Mouse (Mus musculus) limb, embryonic 12.5 days (tissue): Measurements from ENCODE around the gene Pgd. TPM values are rescaled to one million over a fixed set of nuclear protein-coding genes. Genes with fewer than 3 reads are reported as not detected.
"Not testable (repeated sequence)": the region's sequence is repeated elsewhere in the genome, so short reads cannot be mapped to it uniquely, and the experiment has no call there.

ENCODE experiments used
- ATAC-seq: fragments of 200-750 bp; cut with Nextera tagmentation; 2 replicates; pipeline ENCODE4 v1.8.0; 2017; ENCODE audit warnings: low read depth, moderate TSS enrichment; ENCODE audit not compliant: insufficient number of reproducible peaks, insufficient read depth, low FRiP score, low TSS enrichment
- H3K27ac ChIP-seq: fragments of 300-500 bp; sonication (generic); 2 replicates; pipeline ENCODE4 v1.5.1; 2016; ENCODE audit warnings: mild to moderate bottlenecking, moderate library complexity
- H3K27me3 ChIP-seq: fragments of 300-500 bp; sonication (generic); 2 replicates; pipeline ENCODE4 v1.6.1; 2016; ENCODE audit warnings: mild to moderate bottlenecking, moderate library complexity
- H3K36me3 ChIP-seq: fragments of 300-500 bp; sonication (generic); 2 replicates; pipeline ENCODE4 v1.6.1; 2016; ENCODE audit warnings: mild to moderate bottlenecking, moderate library complexity
- H3K4me1 ChIP-seq: fragments of 300-500 bp; sonication (generic); replicated peaks from 2 replicates; pipeline ENCODE4 v1.6.1; 2016
- H3K4me2 ChIP-seq: fragments of 300-500 bp; sonication (generic); 2 replicates; pipeline ENCODE4 v1.6.1; 2016; ENCODE audit warnings: mild to moderate bottlenecking, moderate library complexity
- H3K4me3 ChIP-seq: fragments of 300-500 bp; sonication (generic); replicated peaks from 2 replicates; pipeline ENCODE4 v1.5.1; 2016; ENCODE audit warnings: mild to moderate bottlenecking
- H3K9ac ChIP-seq: fragments of 300-500 bp; sonication (generic); replicated peaks from 2 replicates; pipeline ENCODE4 v1.6.1; 2016; ENCODE audit warnings: mild to moderate bottlenecking, moderate library complexity
- H3K9me3 ChIP-seq: fragments of 300-500 bp; sonication (generic); 2 replicates; pipeline ENCODE4 v1.6.1; 2016; ENCODE audit warnings: mild to moderate bottlenecking, moderate library complexity
- WGBS: fragments of 180-500 bp; shearing (Covaris S2); methylation state at CpG from one replicate; pipeline ENCODE4 v1.1.7; 2016; 5-methylcytosine and 5-hydroxymethylcytosine counted together
- polyA plus RNA-seq: library from polyadenylated mRNA; unstranded; fragments of >200 nt; fragmentation: Nextera tagmentation; extraction: Ambion mirVana; gene quantifications from 2 replicates; pipeline ENCODE4 v1.2.1, GENCODE M21; 2016

Gene Pgd
- polyA plus RNA-seq, 1 experiment from 2014 or later, result 121 TPM

GRCm38 (mm10) chr4:149182192-149182591 is 15.6 kb upstream of the Pgd start:
- Histone ChIP-seq H3K36me3 (peaks cover 85% of the 10 kb centered on the region), H3K9me3 (no peaks in the 10 kb centered on the region), H3K4me2 (no peak overlapping the region), H3K27me3 (no peaks in the 10 kb centered on the region), H3K27ac (no peak overlapping the region), H3K4me1 (no peaks in the 10 kb centered on the region; the same call in 1 of the 2 replicates), H3K4me3 (no peak overlapping the region), H3K9ac (no peak overlapping the region)
- no peak for ATAC-seq
- 90% methylated on average over 7 of the region's 7 CpGs for WGBS

GRCm38 (mm10) chr4:149179573-149179972 is 13.0 kb upstream of the Pgd start:
- 53% methylated on average over 4 of the region's 4 CpGs for WGBS
- no peak overlapping the region for H3K27ac ChIP-seq
- no peaks in the 10 kb centered on the region for H3K9me3 ChIP-seq

GRCm38 (mm10) chr4:149179160-149179559 is 12.6 kb upstream of the Pgd start:
- no peak overlapping the region for H3K27ac ChIP-seq
- H3K4me1 ChIP-seq, result no peaks in the 10 kb centered on the region; the same call in 1 of the 2 replicates
- H3K9me3 ChIP-seq, result no peaks in the 10 kb centered on the region
- no peak overlapping the region for H3K9ac ChIP-seq
- no peak overlapping the region for H3K4me3 ChIP-seq
- peaks cover 57% of the 10 kb centered on the region for H3K36me3 ChIP-seq
- H3K4me2 ChIP-seq, result no peak overlapping the region
- no peaks in the 10 kb centered on the region for H3K27me3 ChIP-seq
- no peak for ATAC-seq
- 81% methylated on average over 7 of the region's 7 CpGs for WGBS

More at GRCm38 (mm10) chr4:149179573-149179972, 13.0 kb upstream of the Pgd start:
- Histone ChIP-seq H3K4me1 (no peaks in the 10 kb centered on the region; the same call in 1 of the 2 replicates), H3K9ac (no peak overlapping the region), H3K4me3 (no peak overlapping the region), H3K36me3 (peaks cover 62% of the 10 kb centered on the region), H3K4me2 (no peak overlapping the region), H3K27me3 (no peaks in the 10 kb centered on the region)
- ATAC-seq, result no peak

DNA sequence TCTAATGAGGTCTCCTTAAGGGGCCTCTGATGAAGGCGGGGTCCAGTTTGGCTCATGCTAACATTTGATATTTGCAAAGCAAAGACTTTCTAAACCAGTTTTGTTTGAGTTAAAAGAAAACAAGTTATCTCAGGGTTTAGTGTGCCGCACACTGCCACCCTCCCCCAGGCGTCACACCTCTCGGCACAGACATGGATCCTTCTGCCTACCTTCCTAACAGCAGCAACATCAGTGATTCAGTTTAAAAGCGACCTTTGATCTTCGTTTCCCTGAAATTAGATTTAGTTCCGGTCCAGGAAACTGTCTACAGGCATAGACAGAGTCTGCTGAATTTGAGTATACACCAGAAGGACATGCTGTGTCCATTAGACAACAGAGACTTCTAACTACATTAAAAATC is 11.8 kb upstream of the Pgd start:
- Histone ChIP-seq H3K4me2 (no peak overlapping the region), H3K4me3 (no peak overlapping the region), H3K27me3 (no peaks in the 10 kb centered on the region), H3K9ac (no peak overlapping the region), H3K27ac (no peak overlapping the region), H3K4me1 (no peaks in the 10 kb centered on the region; the same call in 1 of the 2 replicates), H3K9me3 (no peaks in the 10 kb centered on the region), H3K36me3 (peaks cover 49% of the 10 kb centered on the region)
- 67% methylated on average over 7 of the region's 7 CpGs for WGBS
- ATAC-seq, result no peak

- 83% methylated on average over 5 of the region's 5 CpGs for WGBS
- H3K27me3 ChIP-seq, result no peaks in the 10 kb centered on the region
- no peaks in the 10 kb centered on the region for H3K9me3 ChIP-seq
- peaks cover 36% of the 10 kb centered on the region for H3K36me3 ChIP-seq
- no peak overlapping the region for H3K9ac ChIP-seq
- no peaks in the 10 kb centered on the region; the same call in 1 of the 2 replicates for H3K4me1 ChIP-seq
- H3K4me2 ChIP-seq, result no peak overlapping the region
- H3K27ac ChIP-seq, result no peak overlapping the region
- H3K4me3 ChIP-seq, result no peak overlapping the region
- ATAC-seq, result no peak
These were observed 10.5 kb upstream of the Pgd start for GRCm38 (mm10) chr4:149177046-149177445.

GRCm38 (mm10) chr4:149176645-149177044 is 10.1 kb upstream of the Pgd start:
- peaks cover 32% of the 10 kb centered on the region for H3K36me3 ChIP-seq
- H3K27ac ChIP-seq, result no peak overlapping the region
- ATAC-seq, result no peak
- no peaks in the 10 kb centered on the region for H3K9me3 ChIP-seq
- no peak overlapping the region for H3K9ac ChIP-seq
- no peak overlapping the region for H3K4me3 ChIP-seq
- whole genome bisulfite sequencing, result 90% methylated on average over 6 of the region's 6 CpGs
- no peak overlapping the region for H3K4me2 ChIP-seq
- H3K4me1 ChIP-seq, result no peaks in the 10 kb centered on the region; the same call in 1 of the 2 replicates
- H3K27me3 ChIP-seq, result no peaks in the 10 kb centered on the region

DNA sequence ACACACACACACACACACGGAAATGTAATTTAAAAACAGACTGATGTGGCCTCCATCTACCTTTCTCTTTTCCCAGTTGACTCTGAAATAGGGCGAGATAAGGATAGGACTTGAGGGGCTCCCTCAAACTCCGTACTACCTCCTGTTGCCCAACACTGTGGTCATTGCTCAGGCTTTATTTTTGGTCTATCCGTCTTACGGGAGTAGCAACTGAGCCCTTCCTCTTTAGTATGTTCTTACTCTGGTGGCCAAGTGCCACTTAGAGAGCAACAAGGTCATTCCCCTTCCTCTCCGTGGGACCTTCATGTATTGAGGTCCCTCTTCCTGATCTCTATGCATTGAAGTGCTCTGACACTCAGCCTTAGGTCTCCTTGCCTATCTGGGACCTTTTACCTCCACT is 7.1 kb upstream of the Pgd start:
- Histone ChIP-seq H3K9me3 (no peaks in the 10 kb centered on the region), H3K4me2 (no peak overlapping the region), H3K27ac (no peak overlapping the region), H3K4me3 (no peak overlapping the region), H3K27me3 (no peaks in the 10 kb centered on the region), H3K36me3 (peaks cover 4% of the 10 kb centered on the region), H3K9ac (no peak overlapping the region), H3K4me1 (no peaks in the 10 kb centered on the region)
- WGBS, result 91% methylated on average over 6 of the region's 6 CpGs
- no peak for ATAC-seq

- Histone ChIP-seq H3K4me1 (no peaks in the 10 kb centered on the region), H3K4me3 (no peak overlapping the region), H3K9me3 (no peaks in the 10 kb centered on the region), H3K9ac (no peak overlapping the region), H3K27ac (peak overlapping the region; percentile 54; the same call in 1 of the 2 replicates), H3K36me3 (no peaks in the 10 kb centered on the region), H3K27me3 (no peaks in the 10 kb centered on the region), H3K4me2 (no peak overlapping the region)
- 78% methylated on average over 2 of the region's 2 CpGs for WGBS
- ATAC-seq, result no peak
These were observed 6.1 kb upstream of the Pgd start for GRCm38 (mm10) chr4:149172666-149173065.

- Histone ChIP-seq H3K4me1 (no peaks in the 10 kb centered on the region), H3K27ac (peak overlapping the region; percentile 54; the same call in 1 of the 2 replicates), H3K27me3 (no peaks in the 10 kb centered on the region), H3K9ac (no peak overlapping the region), H3K4me3 (no peak overlapping the region), H3K9me3 (no peaks in the 10 kb centered on the region), H3K4me2 (no peak overlapping the region), H3K36me3 (no peaks in the 10 kb centered on the region)
- ATAC-seq, result no peak
- 92% methylated on average over 5 of the region's 5 CpGs for WGBS
These were observed 5.5 kb upstream of the Pgd start for GRCm38 (mm10) chr4:149172083-149172482.

DNA sequence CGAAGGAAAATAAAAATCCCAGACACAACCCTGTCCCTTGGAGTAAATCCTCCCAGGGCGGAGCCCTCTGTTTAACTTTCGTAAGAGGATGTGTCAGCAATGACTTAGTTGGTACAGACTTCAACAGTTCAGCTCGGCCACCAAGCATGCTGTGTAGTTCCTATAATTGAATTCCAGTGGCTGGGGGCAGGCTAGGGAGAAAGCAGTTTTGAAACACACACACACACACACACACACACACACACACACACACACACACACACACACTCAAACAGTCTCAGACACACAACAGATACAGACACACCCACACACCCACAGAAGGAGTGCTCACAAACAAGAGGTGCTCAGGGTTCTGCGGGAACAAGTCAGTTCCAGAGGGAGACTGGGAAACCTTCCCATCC is 5.0 kb upstream of the Pgd start:
- Histone ChIP-seq H3K36me3 (no peaks in the 10 kb centered on the region), H3K27ac (no peak overlapping the region), H3K4me2 (no peak overlapping the region), H3K9me3 (no peaks in the 10 kb centered on the region), H3K4me1 (no peaks in the 10 kb centered on the region), H3K4me3 (no peak overlapping the region), H3K27me3 (no peaks in the 10 kb centered on the region), H3K9ac (no peak overlapping the region)
- no peak for ATAC-seq
- WGBS, result 78% methylated on average over 5 of the region's 5 CpGs

DNA sequence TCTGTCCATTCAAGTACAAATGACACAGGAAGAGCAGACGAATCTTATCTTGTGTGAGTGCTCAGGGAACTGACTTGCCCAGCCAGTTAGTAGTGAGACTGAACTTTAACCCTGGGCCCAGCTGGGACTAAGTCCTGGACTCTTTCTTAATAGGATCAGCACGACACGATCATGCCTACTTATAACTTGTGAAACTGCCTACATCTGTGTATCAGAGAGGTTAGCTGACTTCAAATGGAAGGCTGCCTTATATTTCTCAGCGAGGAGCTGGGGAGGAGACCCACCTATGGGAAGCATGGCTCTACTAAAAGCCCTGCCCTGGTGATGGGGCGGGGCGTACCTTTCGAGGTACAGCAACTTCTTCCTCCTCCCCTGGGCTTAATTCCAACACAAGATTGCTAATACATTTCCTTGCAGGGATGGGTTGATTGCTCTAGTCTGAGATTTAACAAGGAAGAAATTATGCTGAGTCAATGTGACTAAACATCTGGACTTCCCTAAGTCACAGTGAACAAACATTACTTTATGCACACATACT is 3.9 kb upstream of the Pgd start:
- H3K27ac ChIP-seq, result 0 out of 2 replicates have a peak overlapping the region, but pooled peaks have one; percentile 12
- no peaks in the 10 kb centered on the region for H3K27me3 ChIP-seq
- H3K9me3 ChIP-seq, result no peaks in the 10 kb centered on the region

GRCm38 (mm10) chr4:149169926-149170325 is 3.4 kb upstream of the Pgd start:
- not testable (repeated sequence) for H3K4me3 ChIP-seq, H3K36me3 ChIP-seq, H3K9ac ChIP-seq, H3K27me3 ChIP-seq, H3K4me1 ChIP-seq, H3K4me2 ChIP-seq, ATAC-seq, H3K9me3 ChIP-seq
- 0 out of 2 replicates have a peak overlapping the region, but pooled peaks have one; percentile 12 for H3K27ac ChIP-seq
- 87% methylated on average over 7 of the region's 8 CpGs for WGBS

More for the DNA sequence above, 3.9 kb upstream of the Pgd start:
- Histone ChIP-seq H3K9ac (no peak overlapping the region), H3K4me2 (no peak overlapping the region), H3K36me3 (no peaks in the 10 kb centered on the region), H3K4me3 (no peak overlapping the region), H3K4me1 (peaks cover 4% of the 10 kb centered on the region; the same call in 1 of the 2 replicates)
- 73% methylated on average over 7 of the region's 7 CpGs for WGBS
- no peak for ATAC-seq
